Mouse (Mus musculus) layer of hippocampus, adult 11-12 months (tissue): Measurements from ENCODE around the gene Gpi1.

Source experiments
- DNase-seq: peaks from one replicate; pipeline ENCODE4 v3.0.0; 2022; ENCODE audit warnings: low spot score

The Gpi1 gene

DNA sequence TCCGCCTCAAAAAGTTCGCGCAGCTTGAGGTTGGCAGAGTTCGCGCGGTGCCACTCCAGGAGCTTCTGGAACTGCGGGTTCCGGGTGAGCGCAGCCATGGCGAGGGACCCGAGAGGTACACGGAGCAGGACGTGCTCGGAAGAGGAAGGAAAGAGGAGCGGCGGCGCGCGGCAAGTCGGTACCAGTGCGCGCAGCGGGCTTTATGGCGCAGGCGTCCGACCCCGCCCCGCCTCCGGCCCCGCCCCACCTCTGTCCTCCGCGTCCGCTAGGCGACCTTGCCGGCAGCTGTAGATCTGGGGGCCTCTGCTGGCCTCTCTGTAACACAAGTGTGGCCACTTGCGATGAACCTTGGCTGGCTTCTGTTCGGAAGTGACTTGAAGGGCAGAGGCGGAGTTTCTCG is at the start of gene Gpi1:
Gene Gpi1, minus strand, starts transcription at position 221 of the 400 bp plus-strand sequence.
- DNase-seq = peak; percentile 77

DNA sequence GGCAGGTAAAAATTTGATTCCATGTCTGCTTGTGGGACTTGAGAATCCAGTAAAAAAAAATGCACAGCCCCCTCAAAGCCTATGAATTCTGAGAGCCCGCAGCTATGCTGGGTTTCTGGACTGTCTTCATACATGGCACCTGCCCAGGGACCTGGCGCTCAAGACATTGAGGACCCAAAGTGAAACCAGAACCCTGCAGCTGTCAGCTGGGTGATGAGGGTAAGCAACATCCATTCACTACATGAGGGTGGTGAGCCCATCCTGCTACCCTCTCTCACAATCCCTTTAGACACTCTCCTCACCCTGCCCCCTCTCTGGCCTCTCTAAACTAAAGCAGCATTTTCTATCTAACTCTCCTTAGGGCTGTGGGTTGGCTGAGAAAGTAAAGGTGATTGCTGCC is 47.5 kb upstream of the Gpi1 start:
- no peak for DNase-seq

DNA sequence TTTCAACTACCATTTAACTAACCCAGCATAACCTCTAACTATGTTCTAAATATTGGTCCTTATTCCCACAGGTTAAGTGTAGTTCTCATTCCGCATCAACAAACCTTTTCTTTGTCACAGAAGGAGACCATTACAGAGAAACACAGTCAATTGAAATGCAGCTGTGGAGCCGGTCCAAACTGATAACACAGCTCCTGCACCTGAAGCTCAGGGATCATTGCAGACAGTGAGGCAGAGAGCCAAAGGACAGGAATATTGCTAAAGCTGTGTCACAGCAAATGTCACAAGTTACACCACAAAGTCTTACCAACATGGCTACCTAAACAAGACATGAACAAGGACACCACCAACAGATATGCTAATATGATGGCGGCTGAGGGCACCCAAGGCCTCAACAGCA is 45.9 kb upstream of the Gpi1 start:
- DNase-seq = no peak

DNA sequence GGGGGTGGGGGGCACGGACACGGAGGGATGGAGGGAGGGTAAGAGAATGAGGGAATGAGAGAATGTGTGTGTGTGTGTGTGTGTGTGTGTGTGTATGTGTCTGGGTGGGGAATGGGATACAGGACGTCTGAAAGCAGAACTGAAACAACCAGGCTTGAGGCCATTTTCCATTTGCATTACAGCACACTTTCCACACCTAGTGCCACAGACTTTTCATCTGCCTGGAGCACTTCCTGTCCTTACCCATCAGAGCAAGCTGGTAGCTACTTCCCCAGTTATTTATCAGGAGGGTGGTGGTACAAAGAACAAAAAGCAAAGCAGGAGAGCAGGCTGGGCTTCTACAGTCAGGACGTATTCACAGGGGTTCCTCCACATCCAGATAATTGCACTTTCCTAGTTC is 42.3 kb upstream of the Gpi1 start:
- no peak for DNase-seq

DNA sequence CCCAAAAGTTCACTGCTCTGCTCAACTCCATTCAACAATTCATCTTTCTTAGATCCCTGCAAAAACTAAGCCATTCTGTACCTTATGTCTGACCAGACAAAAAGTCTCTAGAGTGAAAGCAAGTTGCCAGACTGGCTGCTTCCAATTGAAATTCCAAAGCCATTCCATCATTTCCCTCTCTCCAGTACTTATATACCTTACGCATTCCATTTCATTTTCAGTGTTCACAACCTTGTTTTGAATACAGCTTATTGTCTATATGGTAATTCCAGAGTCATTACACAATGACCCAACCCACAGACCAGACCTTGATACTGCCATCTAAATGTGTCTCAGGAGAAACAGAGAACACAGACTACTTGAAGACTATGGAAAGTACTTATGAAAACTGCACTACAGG is 38.3 kb upstream of the Gpi1 start:
- no peak for DNase-seq

DNA sequence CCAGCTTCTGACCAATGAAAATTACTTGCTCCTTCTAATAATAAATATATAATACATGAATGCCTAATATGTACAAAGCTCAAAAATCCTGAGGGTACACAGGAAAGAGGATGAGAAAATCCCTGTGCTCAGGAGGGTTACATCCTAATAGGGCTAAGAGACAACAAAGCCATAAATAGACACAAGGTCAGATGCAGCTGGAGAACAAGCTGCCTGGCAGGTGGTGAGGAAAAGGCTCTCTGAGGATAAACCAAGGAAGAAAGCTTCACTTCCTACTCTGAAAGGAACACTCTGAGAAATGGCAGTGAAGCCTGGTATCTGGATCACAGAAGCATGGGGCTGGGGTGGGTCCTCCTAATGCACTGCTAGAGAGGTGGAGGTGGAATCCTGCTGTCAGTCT is 36.3 kb upstream of the Gpi1 start:
- DNase-seq = no peak

DNA sequence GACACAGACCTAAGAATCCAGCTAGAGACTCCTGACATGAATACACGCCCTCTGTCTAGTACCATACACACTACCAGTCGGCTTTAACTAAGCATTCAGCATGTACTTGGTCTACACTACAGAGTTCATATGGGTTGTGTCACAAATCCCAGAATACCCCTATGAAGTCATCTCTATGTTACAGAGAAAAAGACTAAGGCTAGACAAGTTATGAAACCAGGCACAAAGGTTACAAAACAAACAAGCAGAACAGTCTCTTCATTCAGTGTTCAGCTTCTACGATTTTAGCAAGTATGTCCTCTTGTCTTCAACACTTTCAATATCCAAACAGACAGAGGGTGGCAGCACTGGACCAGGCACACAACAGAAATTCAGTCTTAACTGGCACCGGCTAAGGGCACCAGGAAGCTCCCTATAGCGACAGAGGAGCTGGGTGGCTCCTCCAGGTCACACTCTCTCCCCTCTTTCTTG is 35.8 kb upstream of the Gpi1 start:
- DNase-seq = peak; percentile 90

DNA sequence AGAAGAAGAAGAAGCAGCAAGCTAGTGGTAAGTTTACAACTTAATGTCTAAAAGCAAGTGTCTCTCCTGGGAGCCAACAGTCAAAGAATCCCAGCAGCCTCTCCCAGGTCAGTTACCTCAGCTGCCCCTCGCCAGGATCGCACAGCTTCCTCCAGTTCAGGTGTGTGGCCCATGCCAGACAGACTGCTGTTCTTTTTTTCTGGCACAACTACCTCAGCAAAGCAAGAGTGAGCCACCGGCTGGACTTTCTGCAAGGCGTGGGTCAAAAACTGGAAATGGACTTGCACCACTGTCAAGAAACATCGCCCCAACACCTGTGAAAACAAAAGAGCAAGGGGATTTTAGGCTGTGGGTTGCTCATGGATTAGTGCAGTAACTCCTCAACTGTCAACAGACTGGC is 33.3 kb upstream of the Gpi1 start:
- no peak for DNase-seq

DNA sequence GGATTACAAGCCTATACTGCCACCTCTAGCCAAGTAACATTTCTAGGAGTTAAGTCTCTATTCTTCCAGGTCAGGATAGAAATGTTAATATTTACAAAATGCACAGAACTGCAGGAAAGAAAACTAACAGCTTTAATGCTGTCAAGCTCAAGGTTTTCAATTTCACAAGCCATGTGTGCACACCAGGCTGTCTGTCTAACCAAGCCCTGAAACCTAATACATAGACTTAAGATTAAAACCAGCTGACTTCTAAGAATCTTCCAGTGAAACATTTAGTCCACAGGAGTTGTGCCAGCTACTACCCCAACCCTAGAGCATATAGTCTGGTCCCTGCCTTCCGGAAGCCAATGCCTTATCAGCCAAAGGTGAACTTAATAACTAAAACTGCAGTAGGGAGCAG is 28.3 kb upstream of the Gpi1 start:
- DNase-seq = no peak

DNA sequence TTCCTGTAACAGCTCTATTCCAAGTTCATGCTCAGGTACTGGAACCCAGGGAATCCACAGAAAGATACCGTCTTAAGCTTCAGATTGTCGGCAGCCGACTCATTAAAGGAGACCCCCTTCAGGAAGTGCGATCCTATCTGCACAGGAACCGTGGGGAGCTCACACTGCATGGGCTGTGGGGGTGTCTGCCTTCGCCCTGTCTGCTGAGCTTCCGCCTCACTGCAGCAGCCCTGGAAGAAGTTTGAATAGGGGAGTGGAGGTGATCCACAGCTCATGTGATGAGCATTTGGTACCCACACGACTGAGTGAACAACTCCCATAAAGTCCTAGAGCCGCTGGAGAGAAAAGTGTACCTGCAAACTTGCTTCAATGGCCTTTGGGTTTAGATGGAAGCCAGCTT is 27.1 kb upstream of the Gpi1 start:
- DNase-seq = no peak

DNA sequence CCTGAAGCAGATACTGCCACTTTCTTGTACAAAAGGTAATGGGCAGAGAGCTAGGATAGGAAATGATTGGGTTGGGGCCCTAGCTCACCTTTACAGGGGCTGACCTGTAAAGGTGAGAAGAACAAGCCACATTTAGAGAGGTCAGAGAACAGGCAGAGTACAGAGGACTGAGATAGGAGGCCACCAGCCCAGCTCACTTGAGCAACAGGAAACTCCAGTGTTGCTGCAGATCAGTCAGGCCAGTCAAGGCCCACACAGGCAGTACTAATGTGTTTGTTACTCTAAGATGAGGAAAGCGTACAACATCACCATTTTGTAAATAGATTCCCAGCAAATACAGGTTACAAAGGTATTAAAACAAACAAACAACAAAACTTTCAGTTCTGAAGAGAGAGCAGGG is 25.8 kb upstream of the Gpi1 start:
- no peak for DNase-seq

DNA sequence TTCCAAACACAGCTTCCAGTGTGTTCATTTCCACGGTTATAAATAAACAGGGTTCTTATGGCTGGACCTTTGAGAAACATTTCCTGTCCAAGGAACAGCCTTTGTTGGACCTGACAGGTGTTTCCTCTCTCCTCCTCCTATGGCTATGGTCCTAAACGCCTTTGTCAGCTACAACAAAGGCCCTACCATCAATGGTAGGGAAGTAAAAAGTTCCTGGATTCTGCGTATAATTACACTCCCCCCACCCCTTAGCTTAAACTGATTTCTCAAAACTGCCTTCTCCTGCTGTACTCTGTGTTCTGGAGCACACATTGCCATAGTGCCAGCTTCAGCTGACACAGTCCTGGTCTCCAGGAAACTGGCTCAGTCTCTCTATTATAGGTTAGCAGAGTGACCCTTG is 25.0 kb upstream of the Gpi1 start:
- no peak for DNase-seq

DNA sequence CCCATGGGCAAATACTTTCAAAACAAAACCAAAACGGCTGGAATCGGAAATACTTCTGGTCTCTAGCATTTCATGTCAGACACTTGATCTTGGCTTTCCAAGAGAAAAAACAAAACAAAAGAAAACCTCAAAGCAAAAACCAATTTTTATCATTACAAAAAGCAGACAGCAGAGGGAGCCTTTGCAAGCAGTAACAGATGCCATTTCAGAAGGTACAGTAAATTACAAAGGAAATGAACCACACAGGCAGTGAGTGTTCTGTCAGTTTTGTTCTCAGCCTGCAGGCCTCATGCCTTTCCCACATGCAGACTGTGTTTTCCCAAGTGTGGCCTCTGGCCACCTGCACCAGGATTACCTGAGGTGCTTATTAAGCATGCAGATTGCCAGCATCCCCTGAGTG is 21.9 kb upstream of the Gpi1 start:
- DNase-seq = no peak

DNA sequence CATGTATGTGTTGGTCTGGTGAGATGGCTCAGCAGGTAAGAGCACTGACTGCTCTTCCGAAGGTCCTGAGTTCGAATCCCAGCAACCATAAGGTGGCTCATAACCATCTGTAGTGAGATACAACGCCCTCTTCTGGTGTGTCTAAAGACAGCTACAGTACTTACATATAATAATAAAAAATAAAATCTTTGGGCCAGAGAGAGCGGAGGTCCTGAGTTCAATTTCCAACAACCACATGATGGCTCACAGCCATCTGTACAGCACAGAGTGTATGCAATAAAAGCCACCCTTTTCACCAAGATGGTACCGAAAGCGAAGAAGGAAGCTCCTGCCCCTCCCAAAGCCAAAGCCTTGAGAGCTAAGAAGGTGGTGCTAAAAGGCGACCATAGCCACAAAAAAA is 20.6 kb upstream of the Gpi1 start, which contains the start of gene Gm6096:
Gene Gm6096, plus strand, starts transcription at position 301 of the 400 bp plus-strand sequence.
- no peak for DNase-seq

DNA sequence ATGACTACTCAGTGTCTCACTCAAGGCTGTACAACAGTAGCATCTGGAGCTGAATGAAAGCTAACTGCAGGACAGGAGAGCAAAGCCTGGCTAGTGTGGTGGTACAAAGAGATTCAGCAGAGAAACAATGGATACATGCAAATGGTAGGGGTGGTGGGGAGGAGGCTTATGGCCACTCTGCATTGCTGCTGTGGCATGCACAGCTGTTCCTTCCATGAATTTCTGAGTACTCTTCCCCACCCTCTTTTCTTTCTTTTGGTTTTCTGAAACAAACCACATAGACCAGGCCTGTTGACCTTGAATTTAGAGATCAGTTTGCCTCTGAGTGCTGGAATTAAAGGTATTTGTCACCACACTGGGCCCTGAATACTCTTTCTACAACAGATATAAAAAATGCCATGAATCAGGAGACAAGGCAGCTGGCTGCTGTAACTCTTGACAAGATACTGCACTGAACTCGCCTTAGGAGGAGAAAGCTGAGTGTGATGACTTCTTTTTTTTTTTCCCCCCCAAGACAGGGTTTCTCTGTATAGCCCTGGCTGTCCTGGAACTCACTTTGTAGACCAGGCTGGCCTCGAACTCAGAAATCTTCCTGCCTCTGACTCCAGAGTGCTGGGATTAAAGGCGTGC is 16.8 kb upstream of the Gpi1 start:
- no peak for DNase-seq

DNA sequence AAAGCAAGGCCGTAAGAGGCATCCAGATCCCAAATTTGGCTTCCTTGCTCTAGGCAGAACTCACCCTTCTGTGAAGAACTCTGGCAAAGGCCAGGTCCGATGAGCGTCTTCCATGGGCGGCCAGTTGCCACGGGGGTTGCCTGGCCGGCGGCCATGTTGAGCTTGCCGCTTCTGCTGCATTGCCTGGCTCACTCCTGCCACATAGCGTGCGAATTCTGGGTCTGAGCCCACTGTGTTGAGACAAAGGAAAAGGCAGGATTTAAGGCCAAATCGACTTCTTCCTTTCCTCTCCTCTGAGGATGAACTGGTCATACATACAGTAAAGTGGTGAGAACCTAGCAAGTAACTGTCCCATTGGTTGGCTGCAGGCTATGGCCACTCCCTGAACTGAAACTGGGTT is 12.0 kb upstream of the Gpi1 start:
- DNase-seq = peak; percentile 56

DNA sequence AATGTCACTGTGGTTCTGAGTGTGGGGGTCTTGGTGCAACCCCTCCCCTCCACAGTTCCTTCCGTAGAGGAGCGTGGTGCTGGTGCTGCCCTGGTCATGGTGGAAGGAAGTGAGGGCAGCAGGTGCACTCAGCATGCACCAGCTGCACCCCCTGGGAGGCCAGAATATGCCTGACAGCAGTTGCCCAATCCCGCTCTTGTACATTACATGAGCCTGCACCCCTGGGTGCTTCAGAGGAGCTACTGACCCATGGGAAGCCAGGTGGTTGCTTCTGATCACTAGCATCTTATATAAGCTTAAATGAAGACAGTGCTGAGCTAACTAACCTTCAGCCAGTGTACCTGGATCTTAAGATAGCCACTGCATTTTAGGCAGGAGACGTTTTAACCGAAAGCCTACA is 8.0 kb upstream of the Gpi1 start:
- no peak for DNase-seq

DNA sequence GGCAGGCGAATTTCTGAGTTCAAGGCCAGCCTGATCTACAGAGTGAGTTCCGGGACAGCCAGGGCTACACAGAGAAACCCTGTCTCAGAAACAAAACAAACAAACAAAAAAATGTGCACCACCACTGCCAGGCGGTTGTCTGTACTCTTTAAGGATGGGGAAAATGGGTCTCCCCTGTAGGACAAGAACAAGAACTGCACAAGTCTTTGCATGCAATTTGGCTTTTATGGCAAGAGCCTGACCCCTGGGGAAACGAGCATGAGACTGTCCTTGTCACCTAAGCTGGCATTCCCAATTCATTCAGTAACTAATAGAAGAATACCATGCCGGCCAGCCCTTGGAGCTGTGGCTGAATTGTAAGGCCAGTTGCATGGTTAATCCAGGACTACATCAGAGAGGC is 5.5 kb upstream of the Gpi1 start:
- DNase-seq = no peak

DNA sequence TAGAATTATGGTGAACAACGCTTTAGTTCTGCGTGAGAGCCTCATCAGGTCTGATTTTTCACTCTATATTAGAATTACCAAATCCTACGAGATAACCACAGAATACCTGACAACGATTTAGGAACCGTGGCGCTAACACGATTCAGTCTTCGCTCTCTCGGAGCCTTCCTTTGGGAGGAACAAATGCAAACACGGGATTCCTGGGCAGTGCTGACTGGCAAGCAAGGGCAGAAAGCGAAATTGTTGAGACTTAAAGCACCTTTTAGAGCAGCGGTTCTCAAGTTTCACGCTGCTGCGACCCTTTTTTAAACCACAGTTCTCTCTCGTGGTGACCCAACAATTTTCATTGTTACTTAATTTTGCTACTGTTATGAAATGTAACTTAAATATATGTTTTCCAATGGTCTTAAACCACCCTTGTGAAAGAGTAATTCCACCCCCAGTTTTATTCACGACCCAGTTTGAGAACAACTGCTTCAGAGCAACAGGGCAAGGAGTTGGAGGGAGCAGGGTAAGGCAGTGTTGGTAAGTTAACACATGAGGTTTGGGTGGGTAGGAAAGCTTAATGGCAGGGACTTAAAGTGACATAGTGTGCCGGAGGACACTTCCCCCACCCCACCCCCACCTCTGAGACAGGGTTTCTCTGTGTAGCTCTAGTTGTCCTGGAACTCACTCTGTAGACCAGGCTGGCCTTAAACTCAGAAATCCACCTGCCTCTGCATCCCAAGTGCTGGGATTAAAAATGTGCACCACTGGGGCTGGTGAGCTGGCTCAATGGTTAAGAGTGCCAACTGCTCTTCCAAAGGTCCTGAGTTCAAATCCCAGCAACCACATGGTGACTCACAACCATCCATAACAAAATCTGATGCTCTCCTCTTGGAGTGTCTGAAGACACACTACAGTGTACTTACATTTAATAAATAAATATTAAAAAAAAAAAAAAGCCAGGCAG is 4.8 kb upstream of the Gpi1 start:
- no peak for DNase-seq

DNA sequence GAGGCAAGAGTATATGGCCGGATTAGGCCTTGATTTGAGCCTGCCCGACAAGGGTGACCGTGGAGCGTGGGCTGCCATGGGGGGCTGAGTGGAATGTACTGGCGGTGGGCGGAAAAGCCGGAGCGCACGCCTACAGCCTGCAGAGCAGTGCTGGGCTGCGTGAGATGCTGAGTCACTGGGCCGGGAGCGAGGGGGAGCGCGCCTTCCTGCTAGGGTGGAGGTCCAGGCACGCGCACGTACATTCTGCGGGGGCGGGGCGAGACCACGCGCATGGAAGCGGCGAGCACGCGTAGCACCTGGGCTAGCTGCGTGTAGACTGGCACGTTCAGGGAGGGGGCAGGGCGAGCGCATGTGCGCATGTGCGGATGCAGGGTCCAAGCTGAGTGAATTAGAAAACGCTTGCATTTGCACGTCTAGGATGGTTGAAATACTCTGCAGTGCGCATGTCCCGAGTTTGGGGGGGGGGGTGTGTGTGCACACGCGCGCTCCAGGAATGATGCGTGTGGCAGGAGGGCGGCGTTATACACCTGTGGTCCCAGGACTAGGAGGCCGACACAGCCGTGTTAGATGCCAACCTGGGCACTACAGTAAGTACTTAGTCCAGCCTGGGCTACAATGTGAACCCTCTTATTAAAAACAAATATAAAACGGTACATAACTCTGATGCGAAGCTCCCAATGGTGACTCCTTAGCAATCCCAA is 3.9 kb upstream of the Gpi1 start:
- peak; percentile 100 for DNase-seq

DNA sequence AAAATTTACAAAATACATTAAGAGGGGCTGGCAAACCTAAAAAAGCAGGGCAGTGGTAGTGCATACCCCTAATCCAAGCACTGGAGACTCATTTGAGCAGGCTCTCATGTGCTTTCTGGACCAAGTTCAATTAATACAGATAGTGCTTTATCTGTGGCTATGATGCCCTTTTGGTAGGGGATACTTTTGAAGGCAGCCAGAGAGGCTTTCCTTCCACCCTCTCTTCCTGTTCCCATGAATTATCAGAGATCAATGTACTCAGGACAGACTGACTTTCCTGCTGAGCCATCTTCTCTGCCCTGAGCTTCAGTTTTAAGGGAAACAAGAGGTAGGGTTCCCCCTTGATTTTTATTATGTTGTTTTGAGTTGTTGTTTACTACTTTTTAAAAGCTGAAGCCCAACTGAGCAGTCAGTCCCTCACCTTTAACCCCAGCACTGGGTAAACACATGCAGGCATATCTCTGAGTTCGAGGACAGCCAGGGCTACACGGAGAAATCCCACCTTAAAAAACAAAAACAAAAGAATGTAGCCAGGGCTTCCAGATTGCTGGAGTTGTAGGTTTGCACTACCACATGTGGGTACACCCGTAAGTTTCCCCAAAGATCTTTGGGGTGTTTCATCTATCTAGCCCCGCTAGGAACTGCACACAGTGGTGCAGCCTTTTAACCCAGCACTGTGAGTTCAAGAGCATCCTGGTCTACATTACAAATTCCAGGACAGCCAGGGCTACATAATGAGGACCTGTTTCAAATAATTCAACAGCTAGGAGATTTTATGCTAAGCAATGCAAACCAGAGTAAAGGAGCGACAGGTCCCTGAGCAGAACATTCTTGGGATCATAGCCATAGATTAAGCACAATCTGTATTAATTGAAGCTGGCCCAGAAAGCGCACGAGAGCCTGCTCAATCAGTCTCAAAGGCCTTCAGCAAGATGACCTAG is 2.9 kb upstream of the Gpi1 start:
- no peak for DNase-seq

DNA sequence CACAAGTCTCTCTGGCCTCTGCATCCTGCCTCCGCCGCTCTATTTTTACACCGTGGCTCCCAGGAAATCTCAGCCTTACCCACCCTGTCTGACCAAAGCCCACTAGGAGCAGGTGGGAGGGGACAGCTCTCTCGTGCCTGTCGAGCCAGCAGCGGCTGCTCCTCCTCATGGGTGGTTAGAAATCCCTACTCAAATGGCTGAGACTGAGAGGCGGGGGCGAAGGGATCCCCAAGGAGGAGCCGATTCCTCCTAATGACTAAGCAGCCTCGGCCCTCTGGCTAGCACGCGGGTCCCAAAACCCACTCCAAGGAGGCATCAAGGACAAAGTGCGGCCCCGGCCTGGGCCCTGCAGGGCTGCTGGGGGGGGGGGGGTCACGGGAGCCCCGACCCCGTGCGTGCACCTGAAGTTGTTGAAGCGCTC is 435 bp downstream of the Gpi1 start:
- DNase-seq = peak; percentile 68
